Mouse (Mus musculus) testis, adult 2 months (tissue): Measurements from ENCODE around the gene Slc39a13. TPM values are rescaled to one million over a fixed set of nuclear protein-coding genes. Genes with fewer than 3 reads are reported as not detected.

ENCODE experiments used
- H3K27ac ChIP-seq: fragments of 200-500 bp; 2 replicates; pipeline ENCODE4 v1.5.1; 2012; ENCODE audit warnings: low read depth, low read length; ENCODE audit not compliant: control insufficient read depth, insufficient read depth
- H3K27me3 ChIP-seq: fragments of 200-500 bp; 2 replicates; pipeline ENCODE4 v1.6.1; 2012; ENCODE audit warnings: mild to moderate bottlenecking, low read length, moderate library complexity; ENCODE audit not compliant: control insufficient read depth, insufficient read depth
- H3K36me3 ChIP-seq: fragments of 200-500 bp; 2 replicates; pipeline ENCODE4 v1.6.1; 2012; ENCODE audit warnings: mild to moderate bottlenecking, low read length; ENCODE audit not compliant: control insufficient read depth, insufficient read depth
- H3K4me1 ChIP-seq: fragments of 200-500 bp; 2 replicates; pipeline ENCODE4 v1.6.1; 2012; ENCODE audit warnings: low read length; ENCODE audit not compliant: control insufficient read depth, insufficient read depth
- H3K4me3 ChIP-seq: fragments of 200-500 bp; 2 replicates; pipeline ENCODE4 v1.5.1; 2012; ENCODE audit warnings: low read depth, mild to moderate bottlenecking, low read length, moderate library complexity, mixed read lengths; ENCODE audit not compliant: control insufficient read depth
- CTCF ChIP-seq: fragments of 200-500 bp; IDR thresholded peaks from 2 replicates; pipeline ENCODE4 v1.5.1; 2012; ENCODE audit warnings: low read depth, mild to moderate bottlenecking, inconsistent platforms, low read length, moderate library complexity; ENCODE audit not compliant: control insufficient read depth, insufficient read depth, insufficient replicate concordance
- POLR2A ChIP-seq: fragments of 200-500 bp; IDR thresholded peaks from 2 replicates; pipeline ENCODE4 v1.6.1; 2012; ENCODE audit warnings: low read depth, mild to moderate bottlenecking, inconsistent platforms, low read length, moderate library complexity; ENCODE audit not compliant: control insufficient read depth
- polyA plus RNA-seq: library from polyadenylated mRNA; depleted of rRNA; stranded (reverse); fragments of >200 nt; gene quantifications from 2 replicates; pipeline ENCODE4 v1.2.3, GENCODE M21; 2012; rRNA removed

Slc39a13 gene
- 65.7 and 67.9 TPM in 2 replicates for polyA plus RNA-seq

GRCm38 (mm10) chr2:91070076-91070800, at the start of gene Slc39a13:
TSS of gene Slc39a13 (minus strand) at chr2:91070417.
- Histone ChIP-seq H3K36me3 (no peaks in the 10 kb centered on the region), H3K4me1 (peaks cover 6% of the 10 kb centered on the region), H3K4me3 (peak within 1 kb of the TSS; percentile 96), H3K27me3 (no peaks in the 10 kb centered on the region), H3K27ac (peak within 1 kb of the TSS; percentile 87)
- peak; percentile 97 for TF ChIP-seq CTCF
- peak; percentile 73 for TF ChIP-seq POLR2A

GRCm38 (mm10) chr2:91119551-91119950, 49.3 kb upstream of the Slc39a13 start:
- TF ChIP-seq POLR2A (no peak), CTCF (no peak)
- no peak overlapping the region for H3K27ac ChIP-seq
- peaks cover 5% of the 10 kb centered on the region for H3K4me1 ChIP-seq
- H3K4me3 ChIP-seq: no peak overlapping the region
- H3K27me3 ChIP-seq: no peaks in the 10 kb centered on the region
- no peaks in the 10 kb centered on the region for H3K36me3 ChIP-seq

GRCm38 (mm10) chr2:91119061-91119460, 48.8 kb upstream of the Slc39a13 start:
- H3K27ac ChIP-seq: no peak overlapping the region
- TF ChIP-seq POLR2A (no peak), CTCF (no peak)

GRCm38 (mm10) chr2:91118647-91119046, 48.4 kb upstream of the Slc39a13 start:
- Histone ChIP-seq H3K36me3 (no peaks in the 10 kb centered on the region), H3K27me3 (no peaks in the 10 kb centered on the region), H3K27ac (no peak overlapping the region), H3K4me3 (no peak overlapping the region), H3K4me1 (peaks cover 5% of the 10 kb centered on the region)
- no peak for TF ChIP-seq CTCF
- TF ChIP-seq POLR2A: no peak

More at GRCm38 (mm10) chr2:91119061-91119460, 48.8 kb upstream of the Slc39a13 start:
- Histone ChIP-seq H3K27me3 (no peaks in the 10 kb centered on the region), H3K4me3 (no peak overlapping the region), H3K36me3 (no peaks in the 10 kb centered on the region), H3K4me1 (peaks cover 5% of the 10 kb centered on the region)

- peaks cover 5% of the 10 kb centered on the region for H3K4me1 ChIP-seq
- TF ChIP-seq POLR2A: no peak
- TF ChIP-seq CTCF: no peak
- no peak within 1 kb of the TSS for H3K27ac ChIP-seq
- no peaks in the 10 kb centered on the region for H3K36me3 ChIP-seq
- H3K27me3 ChIP-seq: no peaks in the 10 kb centered on the region
- no peak within 1 kb of the TSS for H3K4me3 ChIP-seq
These were observed 47.5 kb upstream of the Slc39a13 start, which contains the start of gene Mybpc3 for GRCm38 (mm10) chr2:91117585-91118275. TSS of gene Mybpc3 (plus strand) at chr2:91118144.

GRCm38 (mm10) chr2:91116842-91117241, 46.6 kb upstream of the Slc39a13 start:
- Histone ChIP-seq H3K4me1 (peaks cover 5% of the 10 kb centered on the region), H3K27me3 (no peaks in the 10 kb centered on the region), H3K27ac (no peak overlapping the region), H3K36me3 (no peaks in the 10 kb centered on the region), H3K4me3 (no peak overlapping the region)
- no peak for TF ChIP-seq POLR2A
- no peak for TF ChIP-seq CTCF

GRCm38 (mm10) chr2:91115578-91115970, 45.4 kb upstream of the Slc39a13 start:
- Histone ChIP-seq H3K27ac (no peak overlapping the region), H3K4me1 (peaks cover 5% of the 10 kb centered on the region), H3K36me3 (no peaks in the 10 kb centered on the region), H3K27me3 (no peaks in the 10 kb centered on the region), H3K4me3 (peak overlapping the region; percentile 48)
- TF ChIP-seq CTCF (no peak), POLR2A (no peak)
